Mouse (Mus musculus): ENCODE measurements around the gene Ush2a. TPM values are rescaled to one million over a fixed set of nuclear protein-coding genes. Genes with fewer than 3 reads are reported as not detected.

Gene Ush2a
- polyA plus RNA-seq, 1 experiment from 2014 or later: 0.05 TPM

DNA sequence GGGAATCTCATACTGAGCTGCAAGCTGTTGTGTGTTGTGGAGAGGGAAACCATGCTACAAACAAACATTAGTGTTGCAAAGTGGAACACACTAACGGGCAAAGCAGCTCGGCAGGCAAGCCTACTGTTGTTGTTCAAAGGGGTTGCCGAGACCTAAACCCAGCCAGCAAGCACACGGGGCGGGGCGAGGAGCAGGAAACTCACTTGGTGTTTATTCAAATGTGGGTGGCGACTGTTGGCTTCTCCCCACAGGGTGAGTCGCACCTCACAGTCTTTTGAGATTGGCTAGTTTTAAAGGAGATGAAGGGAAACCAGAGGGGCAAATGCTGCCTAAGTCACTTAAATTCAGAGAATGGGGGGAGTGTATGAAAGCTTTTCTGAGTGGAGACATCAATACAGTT is 683.5 kb downstream of the Ush2a start:
- H3K4me2 ChIP-seq (replicated peaks; ENCODE audit: low read depth, low read length): no peak overlapping the region

DNA sequence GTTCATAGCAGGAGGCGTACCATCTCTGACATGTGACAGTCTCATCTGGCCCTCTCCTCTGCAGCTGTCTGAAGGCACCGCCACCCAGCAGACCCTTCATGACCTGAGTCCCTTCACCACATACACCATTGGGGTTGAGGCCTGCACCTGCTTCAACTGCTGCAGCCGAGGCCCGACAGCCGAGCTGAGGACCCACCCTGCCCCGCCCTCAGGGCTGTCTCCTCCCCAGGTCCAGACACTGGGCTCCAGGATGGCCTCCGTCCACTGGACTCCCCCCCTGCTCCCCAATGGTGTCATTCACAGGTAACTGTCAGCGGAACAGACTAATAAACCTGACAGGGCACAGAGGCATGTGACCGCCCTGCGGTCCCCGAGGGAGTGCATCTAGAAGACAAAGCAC is 685.0 kb downstream of the Ush2a start:
- Histone ChIP-seq H3K27ac (ENCODE audit: low read length) (no peak overlapping the region), H3K36me3 (ENCODE audit: insufficient read depth, low read length) (no peaks in the 10 kb centered on the region), H3K4me1 (ENCODE audit: insufficient read depth, low read length) (no peaks in the 10 kb centered on the region), H3K4me3 (ENCODE audit: low read length) (no peak overlapping the region), H3K27me3 (ENCODE audit: insufficient read depth, low read length) (no peaks in the 10 kb centered on the region), H3K9ac (replicated peaks; ENCODE audit: low read length) (no peak overlapping the region), H3K9me3 (ENCODE audit: low read length) (no peaks in the 10 kb centered on the region), H3K4me2 (replicated peaks; ENCODE audit: low read depth, low read length) (no peak overlapping the region)
- ATAC-seq (ENCODE audit: low FRiP score, low TSS enrichment): no peak
- WGBS: 77% methylated on average over 11 of the region's 11 CpGs

More for the DNA sequence above, 683.5 kb downstream of the Ush2a start:
- ATAC-seq (ENCODE audit: low FRiP score, low TSS enrichment): no peak
- Histone ChIP-seq H3K9me3 (ENCODE audit: low read length) (no peaks in the 10 kb centered on the region), H3K9ac (replicated peaks; ENCODE audit: low read length) (no peak overlapping the region), H3K27me3 (ENCODE audit: insufficient read depth, low read length) (no peaks in the 10 kb centered on the region), H3K4me1 (ENCODE audit: insufficient read depth, low read length) (no peaks in the 10 kb centered on the region), H3K27ac (ENCODE audit: low read length) (no peak overlapping the region), H3K36me3 (ENCODE audit: insufficient read depth, low read length) (no peaks in the 10 kb centered on the region), H3K4me3 (ENCODE audit: low read length) (no peak overlapping the region)
- WGBS: 23% methylated on average over 8 of the region's 8 CpGs

DNA sequence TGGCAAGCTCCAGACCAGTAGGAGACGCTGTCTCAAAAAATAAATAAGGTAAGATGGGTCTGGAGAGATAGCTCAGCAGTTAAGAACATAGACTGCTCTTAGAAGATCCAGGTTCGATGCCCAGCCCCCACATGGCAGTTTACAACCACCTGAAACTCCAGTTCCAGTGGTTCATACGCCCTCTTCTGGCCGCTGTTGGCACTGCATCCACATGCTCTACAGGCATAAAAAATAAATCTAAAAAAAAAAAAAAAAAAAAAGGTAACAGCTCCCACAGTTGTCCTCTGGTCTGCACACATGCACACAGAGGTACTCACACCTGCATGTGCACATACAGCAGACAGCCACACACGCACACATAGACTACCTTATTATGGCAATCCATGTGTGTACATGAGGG is 686.0 kb downstream of the Ush2a start:
- no peak overlapping the region for H3K4me2 ChIP-seq (replicated peaks; ENCODE audit: low read depth, low read length)
- no peak overlapping the region for H3K4me3 ChIP-seq (ENCODE audit: low read length)
- ATAC-seq (ENCODE audit: low FRiP score, low TSS enrichment): no peak
- no peaks in the 10 kb centered on the region for H3K27me3 ChIP-seq (ENCODE audit: insufficient read depth, low read length)
- H3K4me1 ChIP-seq (ENCODE audit: insufficient read depth, low read length): no peaks in the 10 kb centered on the region
- no peak overlapping the region for H3K27ac ChIP-seq (ENCODE audit: low read length)
- H3K36me3 ChIP-seq (ENCODE audit: insufficient read depth, low read length): no peaks in the 10 kb centered on the region
- 68% methylated on average over 5 of the region's 5 CpGs for WGBS
- H3K9me3 ChIP-seq (ENCODE audit: low read length): no peaks in the 10 kb centered on the region
- no peak overlapping the region for H3K9ac ChIP-seq (replicated peaks; ENCODE audit: low read length)

DNA sequence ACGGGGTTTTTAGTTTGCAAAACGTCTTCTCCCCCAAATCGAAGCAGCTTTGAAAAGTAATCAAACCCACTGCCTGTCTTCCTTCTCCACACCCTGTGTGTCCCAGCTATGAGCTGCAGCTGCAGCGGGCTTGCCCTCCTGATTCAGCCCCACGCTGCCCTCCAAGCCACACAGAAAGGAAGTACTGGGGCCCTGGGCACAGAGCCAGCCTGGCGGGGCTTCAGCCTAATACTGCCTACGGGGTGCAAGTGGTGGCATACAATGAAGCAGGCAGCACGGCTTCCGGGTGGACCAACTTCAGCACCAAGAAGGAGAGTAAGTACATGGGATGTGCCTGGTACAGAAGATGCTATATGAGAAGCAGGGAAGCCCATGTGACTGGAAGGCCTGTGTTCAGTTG is 686.5 kb downstream of the Ush2a start:
- Histone ChIP-seq H3K36me3 (ENCODE audit: insufficient read depth, low read length) (no peaks in the 10 kb centered on the region), H3K27me3 (ENCODE audit: insufficient read depth, low read length) (no peaks in the 10 kb centered on the region), H3K4me3 (ENCODE audit: low read length) (no peak overlapping the region), H3K27ac (ENCODE audit: low read length) (no peak overlapping the region), H3K4me2 (replicated peaks; ENCODE audit: low read depth, low read length) (no peak overlapping the region), H3K4me1 (ENCODE audit: insufficient read depth, low read length) (no peaks in the 10 kb centered on the region), H3K9me3 (ENCODE audit: low read length) (no peaks in the 10 kb centered on the region), H3K9ac (replicated peaks; ENCODE audit: low read length) (no peak overlapping the region)
- no peak for ATAC-seq (ENCODE audit: low FRiP score, low TSS enrichment)
- WGBS: 80% methylated on average over 9 of the region's 9 CpGs

DNA sequence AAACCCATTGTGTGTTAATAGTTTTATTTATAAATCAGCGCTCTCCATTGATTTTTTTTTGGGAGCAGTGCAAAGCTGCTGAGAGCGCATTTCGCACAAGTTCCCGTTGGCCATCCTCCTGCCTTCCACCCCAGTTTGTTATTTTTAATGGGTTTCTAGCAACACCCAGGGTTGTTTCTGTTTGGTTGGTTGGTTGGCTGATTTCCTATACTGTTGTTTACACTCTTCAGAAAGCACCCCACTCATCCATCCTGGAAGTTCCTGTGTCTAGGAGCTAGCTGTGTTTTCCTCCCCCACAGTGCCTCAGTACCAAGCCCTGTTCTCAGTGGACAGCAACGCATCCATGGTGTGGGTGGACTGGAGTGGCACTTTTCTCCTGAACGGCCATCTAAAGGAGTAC is 689.3 kb downstream of the Ush2a start:
- 86% methylated on average over 6 of the region's 6 CpGs for WGBS
- H3K4me3 ChIP-seq (ENCODE audit: low read length): no peak overlapping the region
- ATAC-seq (ENCODE audit: low FRiP score, low TSS enrichment): no peak
- H3K4me2 ChIP-seq (replicated peaks; ENCODE audit: low read depth, low read length): no peak overlapping the region
- no peaks in the 10 kb centered on the region for H3K4me1 ChIP-seq (ENCODE audit: insufficient read depth, low read length)
- H3K27me3 ChIP-seq (ENCODE audit: insufficient read depth, low read length): no peaks in the 10 kb centered on the region
- no peaks in the 10 kb centered on the region for H3K9me3 ChIP-seq (ENCODE audit: low read length)
- no peak overlapping the region for H3K27ac ChIP-seq (ENCODE audit: low read length)
- H3K9ac ChIP-seq (replicated peaks; ENCODE audit: low read length): no peak overlapping the region
- H3K36me3 ChIP-seq (ENCODE audit: insufficient read depth, low read length): no peaks in the 10 kb centered on the region

DNA sequence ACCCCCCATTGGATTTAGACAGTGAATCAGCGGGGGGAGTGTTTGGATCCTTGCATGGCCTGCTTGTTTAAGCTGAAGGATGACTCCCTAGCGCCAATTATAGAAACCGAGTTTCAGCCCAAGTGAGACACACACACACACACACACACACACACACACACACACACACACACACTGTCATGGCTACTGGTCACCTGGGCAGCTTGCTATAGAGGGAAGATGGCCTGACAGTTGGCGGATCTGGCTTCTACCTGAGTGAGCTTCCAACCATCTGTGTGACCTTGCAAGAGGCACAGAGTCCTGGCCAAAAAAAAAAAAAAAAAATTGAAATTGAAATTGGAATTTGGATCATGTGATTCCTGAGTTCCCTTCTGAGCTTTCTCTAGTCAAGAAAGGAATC is 690.7 kb downstream of the Ush2a start:
- no peak overlapping the region for H3K27ac ChIP-seq (ENCODE audit: low read length)
- ATAC-seq (ENCODE audit: low FRiP score, low TSS enrichment): no peak
- 92% methylated on average over 4 of the region's 4 CpGs for WGBS
- H3K4me3 ChIP-seq (ENCODE audit: low read length): no peak overlapping the region
- no peaks in the 10 kb centered on the region for H3K4me1 ChIP-seq (ENCODE audit: insufficient read depth, low read length)
- no peak overlapping the region for H3K9ac ChIP-seq (replicated peaks; ENCODE audit: low read length)
- H3K9me3 ChIP-seq (ENCODE audit: low read length): no peaks in the 10 kb centered on the region
- H3K27me3 ChIP-seq (ENCODE audit: insufficient read depth, low read length): no peaks in the 10 kb centered on the region
- no peak overlapping the region for H3K4me2 ChIP-seq (replicated peaks; ENCODE audit: low read depth, low read length)
- H3K36me3 ChIP-seq (ENCODE audit: insufficient read depth, low read length): no peaks in the 10 kb centered on the region

DNA sequence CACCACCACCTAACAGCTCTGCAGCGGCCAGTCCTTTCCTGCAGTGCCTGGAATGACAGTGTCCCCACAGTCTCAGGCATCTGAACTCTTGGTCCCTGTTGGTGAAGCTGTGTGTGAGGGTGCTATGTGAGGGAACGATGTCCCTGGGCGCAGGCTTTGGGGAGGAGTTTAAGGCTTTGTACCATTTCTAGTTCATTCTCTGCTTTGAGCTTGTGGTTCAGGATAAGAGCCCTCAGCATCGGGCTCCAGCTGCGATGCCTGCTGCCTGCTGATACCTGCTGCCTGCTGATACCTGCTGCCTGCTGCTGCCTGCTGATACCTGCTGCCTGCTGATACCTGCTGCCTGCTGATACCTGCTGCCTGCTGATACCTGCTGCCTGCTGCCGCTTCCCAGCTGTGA is 711.3 kb downstream of the Ush2a start:
- WGBS: 94% methylated on average over 6 of the region's 6 CpGs
- no peak overlapping the region for H3K4me2 ChIP-seq (replicated peaks; ENCODE audit: low read depth, low read length)
- no peaks in the 10 kb centered on the region for H3K27me3 ChIP-seq (ENCODE audit: insufficient read depth, low read length)
- no peak overlapping the region for H3K4me3 ChIP-seq (ENCODE audit: low read length)
- H3K36me3 ChIP-seq (ENCODE audit: insufficient read depth, low read length): peaks cover 69% of the 10 kb centered on the region
- H3K4me1 ChIP-seq (ENCODE audit: insufficient read depth, low read length): no peaks in the 10 kb centered on the region
- no peaks in the 10 kb centered on the region for H3K9me3 ChIP-seq (ENCODE audit: low read length)
- no peak overlapping the region for H3K9ac ChIP-seq (replicated peaks; ENCODE audit: low read length)
- no peak for ATAC-seq (ENCODE audit: low FRiP score, low TSS enrichment)
- H3K27ac ChIP-seq (ENCODE audit: low read length): no peak overlapping the region

DNA sequence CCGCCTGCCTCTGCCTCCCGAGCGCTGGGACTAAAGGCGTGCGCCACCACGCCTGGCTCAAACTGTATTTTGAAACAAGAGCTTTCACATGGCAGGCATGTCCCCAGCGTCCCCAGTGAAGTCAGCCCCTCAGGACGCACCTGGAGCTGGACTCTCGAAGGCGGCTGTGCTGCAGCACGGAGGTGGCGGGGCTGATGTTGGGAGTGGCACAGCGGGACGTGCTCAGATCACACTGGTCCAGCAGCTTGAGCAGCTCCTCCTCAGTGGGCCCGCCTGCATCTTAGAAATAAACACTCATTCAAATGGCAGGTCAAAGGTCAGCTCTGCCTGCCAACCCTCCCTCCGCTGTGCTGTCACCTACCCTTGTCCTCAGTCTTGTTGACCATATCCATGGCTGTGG is 712.1 kb downstream of the Ush2a start:
- Histone ChIP-seq H3K4me3 (ENCODE audit: low read length) (no peak overlapping the region), H3K27me3 (ENCODE audit: insufficient read depth, low read length) (no peaks in the 10 kb centered on the region), H3K4me2 (replicated peaks; ENCODE audit: low read depth, low read length) (no peak overlapping the region), H3K9me3 (ENCODE audit: low read length) (no peaks in the 10 kb centered on the region), H3K9ac (replicated peaks; ENCODE audit: low read length) (no peak overlapping the region), H3K36me3 (ENCODE audit: insufficient read depth, low read length) (peaks cover 75% of the 10 kb centered on the region), H3K27ac (ENCODE audit: low read length) (no peak overlapping the region), H3K4me1 (ENCODE audit: insufficient read depth, low read length) (no peaks in the 10 kb centered on the region)
- 92% methylated on average over 16 of the region's 16 CpGs for WGBS
- ATAC-seq (ENCODE audit: low FRiP score, low TSS enrichment): no peak

DNA sequence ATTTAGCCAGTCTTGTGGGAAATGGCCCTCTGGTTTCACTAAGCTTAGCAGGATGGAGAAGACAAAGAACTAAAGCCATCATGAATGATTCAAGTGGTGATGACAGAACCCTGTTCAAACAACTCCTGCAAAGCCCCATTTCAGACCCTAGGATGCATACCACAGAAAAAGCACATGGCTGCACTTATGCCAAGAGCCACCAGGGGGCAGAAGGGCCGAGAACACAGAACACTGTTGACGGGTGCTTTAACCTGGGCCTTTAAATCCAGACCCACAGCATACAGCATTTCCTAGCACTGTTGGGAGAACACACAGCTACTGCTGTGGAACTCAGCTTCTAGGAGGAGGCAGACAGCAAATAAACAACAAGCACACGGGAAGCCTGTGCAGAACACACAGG is 718.2 kb downstream of the Ush2a start:
- no peak overlapping the region for H3K4me3 ChIP-seq (ENCODE audit: low read length)
- H3K4me1 ChIP-seq (ENCODE audit: insufficient read depth, low read length): no peaks in the 10 kb centered on the region
- ATAC-seq (ENCODE audit: low FRiP score, low TSS enrichment): 0 out of 2 replicates have a peak, but pooled peaks have one; percentile 51
- 24% methylated on average over 3 of the region's 3 CpGs for WGBS
- H3K27ac ChIP-seq (ENCODE audit: low read length): no peak overlapping the region
- no peak overlapping the region for H3K9ac ChIP-seq (replicated peaks; ENCODE audit: low read length)
- H3K27me3 ChIP-seq (ENCODE audit: insufficient read depth, low read length): no peaks in the 10 kb centered on the region
- peaks cover 71% of the 10 kb centered on the region for H3K36me3 ChIP-seq (ENCODE audit: insufficient read depth, low read length)
- no peak overlapping the region for H3K4me2 ChIP-seq (replicated peaks; ENCODE audit: low read depth, low read length)
- H3K9me3 ChIP-seq (ENCODE audit: low read length): no peaks in the 10 kb centered on the region

DNA sequence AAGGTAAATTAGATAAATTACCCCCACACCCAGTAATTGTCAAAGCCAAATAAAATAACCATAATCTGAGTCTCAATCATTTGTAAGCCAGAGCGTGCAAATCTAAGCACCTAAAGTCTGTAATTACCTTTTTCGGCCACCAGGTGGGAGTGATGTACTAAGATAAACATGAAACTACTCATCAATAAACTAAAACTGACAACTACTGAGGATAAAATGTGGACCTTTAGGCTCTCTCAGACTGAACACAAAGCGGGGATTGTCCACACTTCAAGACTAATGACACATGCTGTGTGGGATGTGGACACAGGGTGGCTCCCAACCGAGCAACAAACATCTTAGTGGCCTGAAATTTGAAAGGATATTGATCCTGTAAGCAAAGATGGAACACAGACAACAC is 731.4 kb downstream of the Ush2a start:
- Histone ChIP-seq H3K4me3 (ENCODE audit: low read length) (no peak overlapping the region), H3K4me2 (replicated peaks; ENCODE audit: low read depth, low read length) (no peak overlapping the region), H3K9me3 (ENCODE audit: low read length) (no peaks in the 10 kb centered on the region), H3K9ac (replicated peaks; ENCODE audit: low read length) (no peak overlapping the region), H3K27me3 (ENCODE audit: insufficient read depth, low read length) (no peaks in the 10 kb centered on the region), H3K27ac (ENCODE audit: low read length) (no peak overlapping the region), H3K36me3 (ENCODE audit: insufficient read depth, low read length) (peaks cover 47% of the 10 kb centered on the region), H3K4me1 (ENCODE audit: insufficient read depth, low read length) (no peaks in the 10 kb centered on the region)
- WGBS: 37% methylated on average over 4 of the region's 4 CpGs
- ATAC-seq (ENCODE audit: low FRiP score, low TSS enrichment): no peak

DNA sequence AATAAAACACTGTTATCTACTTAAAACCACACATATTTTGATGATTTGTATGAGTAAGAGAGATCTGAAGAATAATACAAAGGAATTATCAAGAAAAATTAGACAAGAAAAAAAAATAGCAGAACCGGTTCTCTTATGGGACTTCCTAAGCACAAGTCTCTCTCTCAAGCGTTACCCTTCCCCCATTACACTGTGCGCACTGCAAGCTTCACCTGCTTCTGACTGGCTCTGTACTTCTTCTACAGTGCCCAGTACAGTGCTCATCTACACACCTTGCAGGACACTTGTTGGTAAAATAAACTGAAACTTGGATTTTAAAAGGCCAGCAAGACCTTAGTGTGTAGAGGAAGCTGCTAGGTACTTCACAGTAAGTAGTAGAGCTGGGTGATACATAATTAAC is 736.1 kb downstream of the Ush2a start:
- H3K4me3 ChIP-seq (ENCODE audit: low read length): no peak overlapping the region
- H3K4me1 ChIP-seq (ENCODE audit: insufficient read depth, low read length): no peaks in the 10 kb centered on the region
- H3K9ac ChIP-seq (replicated peaks; ENCODE audit: low read length): no peak overlapping the region
- no peaks in the 10 kb centered on the region for H3K27me3 ChIP-seq (ENCODE audit: insufficient read depth, low read length)
- H3K27ac ChIP-seq (ENCODE audit: low read length): no peak overlapping the region
- 96% methylated on average over 3 of the region's 3 CpGs for WGBS
- peaks cover 52% of the 10 kb centered on the region for H3K36me3 ChIP-seq (ENCODE audit: insufficient read depth, low read length)
- H3K9me3 ChIP-seq (ENCODE audit: low read length): no peaks in the 10 kb centered on the region
- no peak for ATAC-seq (ENCODE audit: low FRiP score, low TSS enrichment)
- no peak overlapping the region for H3K4me2 ChIP-seq (replicated peaks; ENCODE audit: low read depth, low read length)

All from kidney, embryonic 16.5 days (tissue).